Mouse (Mus musculus): ENCODE data around the gene Bcas2. TPM values are rescaled to one million over a fixed set of nuclear protein-coding genes. Genes with fewer than 3 reads are reported as not detected.
"Not testable (repeated sequence)": the region's sequence is repeated elsewhere in the genome, so short reads cannot be mapped to it uniquely, and the experiment has no call there.

Bcas2 gene
- total and polyA plus RNA-seq, 3 experiments, result 16.8 to 56.0 (median 53.5) TPM

DNA sequence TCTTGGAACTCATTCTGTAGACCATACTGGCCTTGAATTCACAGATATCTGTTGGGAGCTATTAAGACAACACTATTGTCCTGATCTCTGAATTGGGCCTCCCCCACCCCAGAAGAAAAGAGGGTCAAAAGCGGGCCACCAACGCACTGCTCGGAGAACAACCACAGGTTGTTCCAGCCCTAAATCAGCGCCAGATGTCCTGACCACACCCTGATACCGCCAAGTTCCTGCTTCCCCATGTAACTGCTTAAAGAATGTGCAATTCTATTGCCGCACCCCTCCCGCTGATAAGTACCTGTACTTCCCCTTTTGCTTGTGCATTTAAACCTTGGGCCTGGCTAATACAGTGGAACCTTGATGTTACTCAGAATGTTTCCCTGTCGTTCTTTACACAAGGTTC, 43.9 kb downstream of the Bcas2 start:
- not testable (repeated sequence) for DNase-seq

DNA sequence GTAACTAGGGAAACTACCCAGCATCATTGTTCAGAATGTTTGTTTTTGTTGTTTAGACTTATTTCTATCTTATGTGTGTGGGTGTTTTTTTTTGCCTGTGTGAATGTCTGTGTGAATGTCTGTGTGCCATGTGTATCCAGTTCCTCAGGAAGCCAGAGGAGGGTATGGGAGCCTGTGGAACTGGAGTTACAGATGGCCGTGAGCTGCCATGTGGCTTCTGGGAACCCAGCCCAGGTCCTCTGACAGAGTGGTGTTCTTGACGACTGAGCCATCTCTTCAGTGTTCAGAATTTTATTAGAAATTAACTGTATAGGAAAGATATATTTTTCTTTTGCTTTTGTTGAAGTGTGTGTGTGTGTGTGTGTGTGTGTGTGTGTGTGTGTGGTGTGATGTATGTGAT, 50.0 kb downstream of the Bcas2 start:
- DNase-seq, result no peak

DNA sequence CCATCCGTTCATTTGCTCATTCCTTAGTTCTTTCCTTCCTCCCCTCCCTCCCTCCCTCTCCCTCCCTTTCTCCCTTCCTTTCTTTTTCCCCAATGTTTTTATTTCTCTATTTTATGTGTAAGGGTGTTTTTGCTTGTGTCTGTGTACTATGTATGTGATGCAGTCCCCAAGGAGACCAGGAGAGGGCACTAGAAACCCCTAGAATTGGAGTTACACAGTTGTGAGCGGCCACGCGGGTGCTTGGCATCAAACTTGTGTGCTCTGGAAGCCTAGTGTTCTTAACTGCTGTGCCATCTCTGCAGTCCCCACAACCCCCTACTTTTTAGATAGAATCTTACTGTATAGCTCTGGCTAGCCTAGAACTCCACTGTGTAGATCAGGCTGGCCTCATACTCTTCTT, 52.3 kb downstream of the Bcas2 start:
- DNase-seq, result peak; percentile 11

DNA sequence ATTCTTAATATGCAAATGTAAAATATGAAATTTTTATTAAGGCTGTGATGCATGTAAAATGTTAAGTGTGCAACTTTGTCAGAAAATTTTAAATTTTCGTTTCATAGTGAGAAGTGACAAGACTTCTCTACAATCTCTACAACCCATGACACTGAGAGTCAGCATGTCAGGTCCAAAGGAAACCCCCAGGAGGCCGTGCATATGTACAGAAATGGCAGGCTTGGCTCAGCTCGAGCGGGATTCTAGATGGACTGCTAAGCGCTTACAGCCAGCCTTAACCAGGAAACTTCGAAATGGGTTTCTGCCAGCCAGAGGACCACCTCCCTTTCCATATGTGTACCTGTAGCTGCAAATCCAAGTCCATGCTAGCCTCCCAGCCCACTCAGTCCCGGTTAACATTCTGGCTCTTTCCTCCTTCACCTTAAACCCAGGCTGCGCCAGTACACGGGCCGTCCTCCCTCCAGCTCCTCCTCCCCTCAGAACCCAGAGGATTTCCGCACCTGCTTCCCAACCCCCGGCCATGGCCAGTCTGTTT, 52.8 kb downstream of the Bcas2 start:
- DNase-seq, result no peak

DNA sequence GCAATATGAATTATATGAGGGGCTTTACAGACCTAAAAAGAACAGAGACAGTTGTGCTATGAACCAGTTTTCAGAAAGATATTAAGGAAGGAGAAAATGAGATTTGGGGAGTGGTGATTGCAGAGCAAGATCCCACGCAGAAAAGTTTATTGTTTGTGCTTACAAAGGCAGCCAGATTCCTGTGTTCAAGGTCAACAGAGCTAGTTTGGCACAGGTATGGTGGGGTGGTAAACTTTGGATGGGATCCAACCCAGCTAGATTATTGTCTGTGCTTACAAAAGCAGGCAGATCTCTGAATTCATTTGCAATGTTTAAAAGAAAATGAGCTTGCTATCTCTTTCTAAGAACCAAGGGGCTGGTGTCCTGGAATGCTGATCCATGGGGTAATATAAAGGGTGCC, 56.3 kb downstream of the Bcas2 start:
- no peak for DNase-seq

Other genes with a start within 250 kb of the Bcas2 start
- gene Sycp1, start 235.6 kb upstream of the Bcas2 start, total RNA-seq (2021), result not detected
- not detected in 2 replicates for gene Sycp1, start 235.6 kb upstream of the Bcas2 start, polyA plus RNA-seq (2012; rRNA removed)
- not detected for gene Nr1h5, start 207.5 kb upstream of the Bcas2 start, total RNA-seq (2021)
- gene Nr1h5, start 207.5 kb upstream of the Bcas2 start, polyA plus RNA-seq (2012; rRNA removed), result not detected in 2 replicates
- 10 to 100 TPM; 67.8 to 77.6 TPM for gene Sike1, start 175.9 kb upstream of the Bcas2 start, total RNA-seq (2021)
- 18.3 and 21.9 TPM in 2 replicates for gene Sike1, start 175.9 kb upstream of the Bcas2 start, polyA plus RNA-seq (2012; rRNA removed)
- gene Csde1, start 151.2 kb upstream of the Bcas2 start, total RNA-seq (2021), result 100 to 1,000 TPM; 364 to 492 TPM
- gene Csde1, start 151.2 kb upstream of the Bcas2 start, polyA plus RNA-seq (2012; rRNA removed), result 5.6 and 7.6 TPM in 2 replicates
- gene Nras, start 113.4 kb upstream of the Bcas2 start, total RNA-seq (2021), result 10 to 100 TPM; 39.7 to 49.4 TPM
- gene Nras, start 113.4 kb upstream of the Bcas2 start, polyA plus RNA-seq (2012; rRNA removed), result 4.8 and 6.5 TPM in 2 replicates
- gene Ampd1, start 97.6 kb upstream of the Bcas2 start, total RNA-seq (2021), result not detected
- gene Ampd1, start 97.6 kb upstream of the Bcas2 start, polyA plus RNA-seq (2012; rRNA removed), result not detected in 2 replicates
- gene Dennd2c, start 69.1 kb upstream of the Bcas2 start, total RNA-seq (2021), result 1 to 10 TPM; 1.1 to 2.1 TPM
- 0.13 and 0.25 TPM in 2 replicates for gene Dennd2c, start 69.1 kb upstream of the Bcas2 start, polyA plus RNA-seq (2012; rRNA removed)
- gene Trim33, start 107.6 kb downstream of the Bcas2 start, total RNA-seq (2021), result 10 to 100 TPM; 30.8 to 44.2 TPM
- gene Trim33, start 107.6 kb downstream of the Bcas2 start, polyA plus RNA-seq (2012; rRNA removed), result 5.3 and 6.3 TPM in 2 replicates